Mouse (Mus musculus) forebrain, embryonic 13.5 days (tissue): ENCODE results near the gene Thy1. TPM values are rescaled to one million over a fixed set of nuclear protein-coding genes. Genes with fewer than 3 reads are reported as not detected.

Experiments
- ATAC-seq: fragments of 200-750 bp; cut with Nextera tagmentation; 2 replicates; pipeline ENCODE4 v1.8.0; 2017
- H3K27ac ChIP-seq: fragments of 300-500 bp; sonication (generic); 2 replicates; pipeline ENCODE4 v1.5.1; 2015; ENCODE audit warnings: inconsistent platforms, mild to moderate bottlenecking, moderate library complexity
- H3K27me3 ChIP-seq: fragments of 300-500 bp; sonication (generic); 2 replicates; pipeline ENCODE4 v1.6.1; 2015; ENCODE audit warnings: mild to moderate bottlenecking, inconsistent platforms
- H3K36me3 ChIP-seq: fragments of 300-500 bp; sonication (generic); 2 replicates; pipeline ENCODE4 v1.6.1; 2015; ENCODE audit warnings: mild to moderate bottlenecking, inconsistent platforms; ENCODE audit not compliant: poor library complexity, severe bottlenecking
- H3K4me1 ChIP-seq: fragments of 300-500 bp; sonication (generic); 2 replicates; pipeline ENCODE4 v1.6.1; 2015; ENCODE audit warnings: inconsistent platforms
- H3K4me2 ChIP-seq: fragments of 300-500 bp; sonication (generic); 2 replicates; pipeline ENCODE4 v1.6.1; 2015; ENCODE audit warnings: inconsistent platforms, mild to moderate bottlenecking, moderate library complexity
- H3K4me3 ChIP-seq: fragments of 300-500 bp; sonication (generic); 2 replicates; pipeline ENCODE4 v1.5.1; 2015; ENCODE audit warnings: mild to moderate bottlenecking, inconsistent platforms
- H3K9ac ChIP-seq: fragments of 300-500 bp; sonication (generic); 2 replicates; pipeline ENCODE4 v1.6.1; 2015; ENCODE audit warnings: mild to moderate bottlenecking, inconsistent platforms
- H3K9me3 ChIP-seq: fragments of 300-500 bp; sonication (generic); replicated peaks from 2 replicates; pipeline ENCODE4 v1.6.1; 2016; ENCODE audit warnings: inconsistent platforms
- WGBS: fragments of 180-500 bp; shearing (Covaris S2); methylation state at CpG from one replicate; pipeline ENCODE4 v1.1.7; 2015; 5-methylcytosine and 5-hydroxymethylcytosine counted together
- polyA plus RNA-seq: library from polyadenylated mRNA; unstranded; fragments of >200 nt; fragmentation: Nextera tagmentation; extraction: Ambion mirVana; gene quantifications from 2 replicates; pipeline ENCODE4 v1.2.1, GENCODE M21; 2015

Thy1 gene
- polyA plus RNA-seq, 1 experiment from 2014 or later: 0.31 TPM

- H3K4me3 ChIP-seq: no peak overlapping the region
- H3K36me3 ChIP-seq: no peaks in the 10 kb centered on the region
- H3K9ac ChIP-seq: peak overlapping the region; percentile 17; the same call in 1 of the 2 replicates
- H3K4me1 ChIP-seq: peaks cover 41% of the 10 kb centered on the region
- peak overlapping the region; percentile 51 for H3K27ac ChIP-seq
- 0 out of 2 replicates have a peak, but pooled peaks cover 8% of the 10 kb centered on the region for H3K27me3 ChIP-seq
- H3K4me2 ChIP-seq: peak overlapping the region; percentile 36
- no peaks in the 10 kb centered on the region for H3K9me3 ChIP-seq
- 10% methylated on average over 11 of the region's 11 CpGs for WGBS
- peak; percentile 65; the same call in 1 of the 2 replicates for ATAC-seq
These were observed 28.9 kb downstream of the Thy1 start for GRCm38 (mm10) chr9:44071914-44072598.

DNA sequence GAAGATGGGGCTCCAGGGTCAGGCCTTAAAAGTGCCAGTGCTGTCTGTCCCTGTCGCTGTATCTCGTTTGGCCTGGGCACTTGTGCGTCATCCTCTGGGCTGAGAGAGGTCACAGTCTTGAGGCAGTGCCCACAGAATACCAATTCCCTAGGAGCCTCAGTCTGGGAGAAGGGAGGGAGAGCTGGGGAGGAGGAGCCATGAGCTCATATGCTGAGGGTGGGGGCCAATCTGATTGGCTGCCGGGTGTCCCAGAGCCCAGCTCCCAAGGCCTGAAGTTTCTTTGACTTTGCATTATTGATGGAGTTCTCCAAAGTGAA, 29.4 kb downstream of the Thy1 start:
- Histone ChIP-seq H3K27ac (peak overlapping the region; percentile 40), H3K27me3 (0 out of 2 replicates have a peak, but pooled peaks cover 8% of the 10 kb centered on the region), H3K9ac (peak overlapping the region; percentile 17; the same call in 1 of the 2 replicates), H3K9me3 (no peaks in the 10 kb centered on the region), H3K4me1 (peaks cover 36% of the 10 kb centered on the region), H3K4me3 (no peak overlapping the region), H3K36me3 (no peaks in the 10 kb centered on the region), H3K4me2 (peak overlapping the region; percentile 36)
- WGBS: 13% methylated on average over 4 of the region's 4 CpGs
- peak; percentile 64 for ATAC-seq

DNA sequence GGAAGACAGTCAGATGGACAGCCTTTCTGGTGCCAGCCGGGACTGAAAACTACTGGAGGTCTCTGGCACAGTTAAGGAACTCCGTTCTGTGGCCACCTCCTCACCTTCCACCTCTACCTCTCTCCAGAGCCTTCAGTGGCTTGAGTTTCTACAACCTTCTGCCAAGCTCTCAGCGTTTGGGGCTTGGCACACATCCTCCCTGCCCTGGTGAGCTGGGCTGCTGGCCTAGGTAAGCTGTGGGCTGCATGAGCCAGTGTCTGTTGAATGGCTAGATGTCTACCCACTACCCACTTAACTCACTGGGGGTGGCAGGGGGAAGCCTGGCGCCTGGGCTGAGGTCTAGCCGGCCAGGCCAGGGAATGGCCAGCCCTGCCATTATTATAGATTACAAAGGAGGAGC, 29.9 kb downstream of the Thy1 start:
- H3K27me3 ChIP-seq: 0 out of 2 replicates have a peak, but pooled peaks cover 5% of the 10 kb centered on the region
- no peaks in the 10 kb centered on the region for H3K36me3 ChIP-seq
- H3K9me3 ChIP-seq: no peaks in the 10 kb centered on the region
- WGBS: 34% methylated on average over 5 of the region's 5 CpGs
- no peak for ATAC-seq
- H3K4me2 ChIP-seq: peak overlapping the region; percentile 36; the same call in 1 of the 2 replicates
- no peak overlapping the region for H3K4me3 ChIP-seq
- peaks cover 35% of the 10 kb centered on the region for H3K4me1 ChIP-seq
- no peak overlapping the region for H3K27ac ChIP-seq
- 0 out of 2 replicates have a peak overlapping the region, but pooled peaks have one; percentile 17 for H3K9ac ChIP-seq

- H3K9me3 ChIP-seq: no peaks in the 10 kb centered on the region
- no peak overlapping the region for H3K4me3 ChIP-seq
- H3K27ac ChIP-seq: no peak overlapping the region
- H3K27me3 ChIP-seq: 0 out of 2 replicates have a peak, but pooled peaks cover 5% of the 10 kb centered on the region
- no peak for ATAC-seq
- H3K4me2 ChIP-seq: no peak overlapping the region
- H3K4me1 ChIP-seq: peaks cover 45% of the 10 kb centered on the region
- no peaks in the 10 kb centered on the region for H3K36me3 ChIP-seq
- WGBS: 63% methylated on average over 9 of the region's 9 CpGs
- no peak overlapping the region for H3K9ac ChIP-seq
These were observed 31.5 kb downstream of the Thy1 start for GRCm38 (mm10) chr9:44074395-44075275.

- H3K27me3 ChIP-seq: no peaks in the 10 kb centered on the region
- no peak overlapping the region for H3K9ac ChIP-seq
- H3K4me2 ChIP-seq: no peak overlapping the region
- WGBS: 73% methylated on average over 24 of the region's 24 CpGs
- H3K27ac ChIP-seq: no peak overlapping the region
- H3K4me1 ChIP-seq: peaks cover 42% of the 10 kb centered on the region
- no peaks in the 10 kb centered on the region for H3K9me3 ChIP-seq
- no peak overlapping the region for H3K4me3 ChIP-seq
- no peak for ATAC-seq
- no peaks in the 10 kb centered on the region for H3K36me3 ChIP-seq
These were observed 32.3 kb downstream of the Thy1 start for GRCm38 (mm10) chr9:44075276-44075995.

- H3K4me3 ChIP-seq: no peak overlapping the region
- peaks cover 41% of the 10 kb centered on the region for H3K4me1 ChIP-seq
- no peak for ATAC-seq
- no peaks in the 10 kb centered on the region for H3K36me3 ChIP-seq
- H3K9me3 ChIP-seq: no peaks in the 10 kb centered on the region
- no peak overlapping the region for H3K4me2 ChIP-seq
- no peak overlapping the region for H3K27ac ChIP-seq
- 67% methylated on average over 16 of the region's 16 CpGs for WGBS
- H3K27me3 ChIP-seq: no peaks in the 10 kb centered on the region
- no peak overlapping the region for H3K9ac ChIP-seq
These were observed 33.0 kb downstream of the Thy1 start for GRCm38 (mm10) chr9:44075996-44076763.

GRCm38 (mm10) chr9:44076764-44077120, 33.6 kb downstream of the Thy1 start:
- H3K4me3 ChIP-seq: no peak overlapping the region
- no peaks in the 10 kb centered on the region for H3K9me3 ChIP-seq
- H3K9ac ChIP-seq: no peak overlapping the region
- no peak overlapping the region for H3K4me2 ChIP-seq
- WGBS: 11% methylated on average over 5 of the region's 5 CpGs
- H3K36me3 ChIP-seq: no peaks in the 10 kb centered on the region
- no peaks in the 10 kb centered on the region for H3K27me3 ChIP-seq
- no peak overlapping the region for H3K27ac ChIP-seq
- no peak; the same call in 1 of the 2 replicates for ATAC-seq
- H3K4me1 ChIP-seq: peaks cover 40% of the 10 kb centered on the region

DNA sequence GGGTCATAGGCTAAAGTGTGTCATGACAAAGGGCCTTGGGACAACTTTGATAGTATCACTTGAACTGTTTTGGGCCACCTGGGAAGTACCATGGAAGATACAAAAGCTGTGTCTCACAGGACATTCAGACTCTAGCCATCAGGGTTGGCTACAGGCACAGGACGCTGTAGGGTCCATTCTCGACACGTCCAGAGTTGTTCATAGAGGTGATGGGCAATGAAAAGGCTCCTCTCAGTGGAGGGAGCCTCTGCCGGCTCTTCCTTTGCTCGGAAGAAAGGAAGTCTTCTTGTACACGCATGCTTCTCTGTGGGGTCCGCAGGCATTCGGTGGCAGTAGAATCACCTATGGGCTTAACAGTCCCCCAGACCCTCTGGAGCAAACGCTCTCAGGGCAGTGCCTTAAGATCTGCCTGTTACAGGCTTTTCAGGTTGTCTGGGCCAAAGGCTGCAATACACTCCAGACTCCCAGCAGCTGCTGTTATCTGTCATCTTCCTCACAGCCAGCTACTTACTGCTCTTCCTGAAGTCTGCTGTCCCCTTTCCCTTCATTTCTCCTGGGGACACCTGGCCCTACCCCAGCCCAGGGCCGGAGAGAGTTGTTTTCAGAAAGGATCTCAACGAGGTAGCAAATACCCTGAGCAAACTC, 34.2 kb downstream of the Thy1 start:
- 88% methylated on average over 11 of the region's 11 CpGs for WGBS
- no peak for ATAC-seq

GRCm38 (mm10) chr9:44078136-44078797, 35.1 kb downstream of the Thy1 start:
- Histone ChIP-seq H3K9ac (peak overlapping the region; percentile 47), H3K36me3 (no peaks in the 10 kb centered on the region), H3K4me3 (no peak overlapping the region), H3K4me1 (peaks cover 24% of the 10 kb centered on the region), H3K9me3 (no peaks in the 10 kb centered on the region), H3K27ac (no peak overlapping the region), H3K4me2 (no peak overlapping the region), H3K27me3 (peaks cover 7% of the 10 kb centered on the region; the same call in 1 of the 2 replicates)
- 82% methylated on average over 10 of the region's 10 CpGs for WGBS
- no peak for ATAC-seq

More for the DNA sequence above, 34.2 kb downstream of the Thy1 start:
- H3K27ac ChIP-seq: no peak overlapping the region
- no peaks in the 10 kb centered on the region for H3K9me3 ChIP-seq
- no peaks in the 10 kb centered on the region for H3K27me3 ChIP-seq
- peaks cover 33% of the 10 kb centered on the region for H3K4me1 ChIP-seq
- H3K36me3 ChIP-seq: no peaks in the 10 kb centered on the region
- H3K4me3 ChIP-seq: no peak overlapping the region
- H3K9ac ChIP-seq: no peak overlapping the region
- H3K4me2 ChIP-seq: no peak overlapping the region

DNA sequence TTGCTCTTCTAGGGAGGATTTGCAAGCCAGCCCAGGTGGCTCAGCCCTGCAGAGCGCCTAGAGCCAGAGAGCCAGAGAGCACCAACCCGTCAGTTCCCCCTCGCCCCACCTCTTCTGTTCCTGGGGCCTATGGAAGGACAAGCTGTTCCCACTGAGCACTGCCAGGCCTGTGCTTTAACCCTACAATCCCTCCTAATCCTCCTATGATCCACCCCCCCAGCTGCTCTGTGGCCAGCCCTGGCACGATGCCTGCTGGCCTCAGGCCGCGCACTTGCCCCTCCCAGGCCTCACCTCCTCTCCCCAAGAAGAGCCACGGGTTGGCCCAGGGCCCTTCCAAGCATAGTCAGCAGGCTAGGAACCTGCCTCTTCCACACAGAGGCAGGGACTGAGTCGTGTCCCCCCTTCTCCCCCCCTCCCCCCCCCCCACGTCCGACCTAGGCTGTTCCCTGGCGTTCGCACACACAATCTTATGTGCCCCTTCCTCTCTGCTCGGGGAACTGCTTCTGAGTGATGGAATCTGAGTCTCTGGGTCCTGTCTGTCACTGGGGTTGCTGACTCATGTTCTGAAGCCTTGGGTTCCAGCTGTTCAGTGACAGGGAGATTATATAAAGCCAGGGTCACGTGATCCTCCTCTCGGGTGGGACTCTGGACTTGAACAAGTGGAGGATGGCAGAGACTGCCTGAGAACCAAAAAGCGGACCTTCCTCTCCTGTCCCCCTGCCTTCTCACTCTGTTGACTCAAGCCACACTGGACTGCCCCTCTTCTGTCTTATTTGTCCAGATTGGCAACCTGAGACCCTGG, 36.0 kb downstream of the Thy1 start:
- peak overlapping the region; percentile 47 for H3K9ac ChIP-seq
- peak; percentile 82 for ATAC-seq

More for the DNA sequence above, 36.0 kb downstream of the Thy1 start:
- Histone ChIP-seq H3K4me3 (no peak overlapping the region), H3K9me3 (no peaks in the 10 kb centered on the region), H3K27ac (no peak overlapping the region), H3K4me1 (peaks cover 29% of the 10 kb centered on the region), H3K4me2 (no peak overlapping the region), H3K27me3 (peaks cover 16% of the 10 kb centered on the region), H3K36me3 (no peaks in the 10 kb centered on the region)
- 30% methylated on average over 16 of the region's 16 CpGs for WGBS
